Mouse (Mus musculus) limb, embryonic 12.5 days (tissue): ENCODE results near the gene Cldn9. TPM values are rescaled to one million over a fixed set of nuclear protein-coding genes. Genes with fewer than 3 reads are reported as not detected.

Experiments
- ATAC-seq: fragments of 200-750 bp; cut with Nextera tagmentation; 2 replicates; pipeline ENCODE4 v1.8.0; 2017; ENCODE audit warnings: low read depth, moderate TSS enrichment; ENCODE audit not compliant: insufficient number of reproducible peaks, insufficient read depth, low FRiP score, low TSS enrichment
- H3K27ac ChIP-seq: fragments of 300-500 bp; sonication (generic); 2 replicates; pipeline ENCODE4 v1.5.1; 2016; ENCODE audit warnings: mild to moderate bottlenecking, moderate library complexity
- H3K27me3 ChIP-seq: fragments of 300-500 bp; sonication (generic); 2 replicates; pipeline ENCODE4 v1.6.1; 2016; ENCODE audit warnings: mild to moderate bottlenecking, moderate library complexity
- H3K36me3 ChIP-seq: fragments of 300-500 bp; sonication (generic); 2 replicates; pipeline ENCODE4 v1.6.1; 2016; ENCODE audit warnings: mild to moderate bottlenecking, moderate library complexity
- H3K4me1 ChIP-seq: fragments of 300-500 bp; sonication (generic); replicated peaks from 2 replicates; pipeline ENCODE4 v1.6.1; 2016
- H3K4me2 ChIP-seq: fragments of 300-500 bp; sonication (generic); 2 replicates; pipeline ENCODE4 v1.6.1; 2016; ENCODE audit warnings: mild to moderate bottlenecking, moderate library complexity
- H3K4me3 ChIP-seq: fragments of 300-500 bp; sonication (generic); replicated peaks from 2 replicates; pipeline ENCODE4 v1.5.1; 2016; ENCODE audit warnings: mild to moderate bottlenecking
- H3K9ac ChIP-seq: fragments of 300-500 bp; sonication (generic); replicated peaks from 2 replicates; pipeline ENCODE4 v1.6.1; 2016; ENCODE audit warnings: mild to moderate bottlenecking, moderate library complexity
- H3K9me3 ChIP-seq: fragments of 300-500 bp; sonication (generic); 2 replicates; pipeline ENCODE4 v1.6.1; 2016; ENCODE audit warnings: mild to moderate bottlenecking, moderate library complexity
- WGBS: fragments of 180-500 bp; shearing (Covaris S2); methylation state at CpG from one replicate; pipeline ENCODE4 v1.1.7; 2016; 5-methylcytosine and 5-hydroxymethylcytosine counted together
- polyA plus RNA-seq: library from polyadenylated mRNA; unstranded; fragments of >200 nt; fragmentation: Nextera tagmentation; extraction: Ambion mirVana; gene quantifications from 2 replicates; pipeline ENCODE4 v1.2.1, GENCODE M21; 2016

The Cldn9 gene
- polyA plus RNA-seq, result 5.6 and 6.4 TPM in 2 replicates

GRCm38 (mm10) chr17:23683856-23684672 lies at the start of gene Cldn9:
TSS of gene Cldn9 (minus strand) at chr17:23684026.
- 11% methylated on average over 15 of the region's 15 CpGs for WGBS
- ATAC-seq, result peak; percentile 83
- Histone ChIP-seq H3K4me1 (peaks cover 32% of the 10 kb centered on the region), H3K4me3 (peak within 1 kb of the TSS; percentile 28), H3K9ac (peak within 1 kb of the TSS; percentile 50), H3K36me3 (no peaks in the 10 kb centered on the region), H3K9me3 (no peaks in the 10 kb centered on the region), H3K4me2 (peak within 1 kb of the TSS; percentile 48), H3K27ac (peak within 1 kb of the TSS; percentile 23; the same call in 1 of the 2 replicates), H3K27me3 (peaks cover 59% of the 10 kb centered on the region)

GRCm38 (mm10) chr17:23730441-23730840 lies 46.6 kb upstream of the Cldn9 start:
- peaks cover 19% of the 10 kb centered on the region for H3K36me3 ChIP-seq
- H3K4me3 ChIP-seq, result no peak overlapping the region
- no peaks in the 10 kb centered on the region for H3K27me3 ChIP-seq
- H3K9ac ChIP-seq, result no peak overlapping the region
- H3K27ac ChIP-seq, result no peak overlapping the region
- H3K4me1 ChIP-seq, result peaks cover 11% of the 10 kb centered on the region
- ATAC-seq, result no peak
- H3K4me2 ChIP-seq, result no peak overlapping the region
- no peaks in the 10 kb centered on the region for H3K9me3 ChIP-seq
- WGBS, result 53% methylated on average over 1 of the region's 1 CpGs

GRCm38 (mm10) chr17:23726758-23727142 lies 42.9 kb upstream of the Cldn9 start:
- no peaks in the 10 kb centered on the region for H3K36me3 ChIP-seq
- no peaks in the 10 kb centered on the region for H3K9me3 ChIP-seq
- ATAC-seq, result peak; percentile 71
- peak overlapping the region; percentile 81 for H3K4me2 ChIP-seq
- peak overlapping the region; percentile 66; the same call in 1 of the 2 replicates for H3K27ac ChIP-seq
- H3K9ac ChIP-seq, result peak overlapping the region; percentile 78
- H3K4me1 ChIP-seq, result peaks cover 13% of the 10 kb centered on the region
- H3K4me3 ChIP-seq, result peak overlapping the region; percentile 88
- H3K27me3 ChIP-seq, result no peaks in the 10 kb centered on the region
- WGBS, result under 1% methylated on average over 20 of the region's 20 CpGs

GRCm38 (mm10) chr17:23725999-23726757 lies 42.4 kb upstream of the Cldn9 start, which contains the start of gene Pkmyt1:
TSS of gene Pkmyt1 (plus strand) at chr17:23726336.
- ATAC-seq, result peak; percentile 90
- no peaks in the 10 kb centered on the region for H3K9me3 ChIP-seq
- WGBS, result 2% methylated on average over 73 of the region's 73 CpGs
- H3K27ac ChIP-seq, result peak within 1 kb of the TSS; percentile 71
- H3K27me3 ChIP-seq, result no peaks in the 10 kb centered on the region
- H3K9ac ChIP-seq, result peak within 1 kb of the TSS; percentile 78
- peak within 1 kb of the TSS; percentile 88 for H3K4me3 ChIP-seq
- H3K4me1 ChIP-seq, result peaks cover 13% of the 10 kb centered on the region
- no peaks in the 10 kb centered on the region for H3K36me3 ChIP-seq
- H3K4me2 ChIP-seq, result peak within 1 kb of the TSS; percentile 81

- Histone ChIP-seq H3K27ac (peak overlapping the region; percentile 71), H3K9ac (peak overlapping the region; percentile 73), H3K27me3 (peaks cover 5% of the 10 kb centered on the region; the same call in 1 of the 2 replicates), H3K36me3 (no peaks in the 10 kb centered on the region), H3K4me2 (peak overlapping the region; percentile 81), H3K9me3 (no peaks in the 10 kb centered on the region), H3K4me1 (peaks cover 13% of the 10 kb centered on the region), H3K4me3 (peak overlapping the region; percentile 88)
- ATAC-seq, result no peak
- WGBS, result 59% methylated on average over 4 of the region's 4 CpGs
These were observed 41.7 kb upstream of the Cldn9 start for GRCm38 (mm10) chr17:23725477-23725876.

GRCm38 (mm10) chr17:23722376-23723125 lies 38.7 kb upstream of the Cldn9 start, which contains the start of gene 1520401A03Rik:
TSS of gene 1520401A03Rik (minus strand) at chr17:23722783.
- H3K4me2 ChIP-seq, result no peak within 1 kb of the TSS
- no peaks in the 10 kb centered on the region for H3K9me3 ChIP-seq
- no peaks in the 10 kb centered on the region for H3K36me3 ChIP-seq
- no peak within 1 kb of the TSS for H3K9ac ChIP-seq
- no peak for ATAC-seq
- 50% methylated on average over 7 of the region's 7 CpGs for WGBS
- H3K4me3 ChIP-seq, result no peak within 1 kb of the TSS
- no peak within 1 kb of the TSS for H3K27ac ChIP-seq
- H3K4me1 ChIP-seq, result peaks cover 13% of the 10 kb centered on the region
- peaks cover 7% of the 10 kb centered on the region for H3K27me3 ChIP-seq

GRCm38 (mm10) chr17:23721886-23722285 lies 38.1 kb upstream of the Cldn9 start:
- no peak overlapping the region for H3K27ac ChIP-seq
- H3K36me3 ChIP-seq, result no peaks in the 10 kb centered on the region
- H3K4me3 ChIP-seq, result no peak overlapping the region
- no peak for ATAC-seq
- no peak overlapping the region for H3K9ac ChIP-seq
- H3K4me2 ChIP-seq, result no peak overlapping the region
- no peaks in the 10 kb centered on the region for H3K9me3 ChIP-seq
- peaks cover 8% of the 10 kb centered on the region for H3K4me1 ChIP-seq
- WGBS, result 87% methylated on average over 2 of the region's 2 CpGs
- peaks cover 9% of the 10 kb centered on the region for H3K27me3 ChIP-seq

GRCm38 (mm10) chr17:23719455-23719854 lies 35.6 kb upstream of the Cldn9 start:
- H3K36me3 ChIP-seq, result no peaks in the 10 kb centered on the region
- no peaks in the 10 kb centered on the region for H3K9me3 ChIP-seq
- H3K4me2 ChIP-seq, result no peak overlapping the region
- 13% methylated on average over 1 of the region's 1 CpGs for WGBS
- no peak overlapping the region for H3K9ac ChIP-seq
- H3K27ac ChIP-seq, result no peak overlapping the region
- no peak overlapping the region for H3K4me3 ChIP-seq
- no peak for ATAC-seq
- peaks cover 10% of the 10 kb centered on the region for H3K27me3 ChIP-seq
- H3K4me1 ChIP-seq, result no peaks in the 10 kb centered on the region

- H3K4me1 ChIP-seq, result no peaks in the 10 kb centered on the region
- H3K4me2 ChIP-seq, result no peak overlapping the region
- no peaks in the 10 kb centered on the region for H3K36me3 ChIP-seq
- H3K27me3 ChIP-seq, result peaks cover 10% of the 10 kb centered on the region
- H3K4me3 ChIP-seq, result no peak overlapping the region
- no peak overlapping the region for H3K9ac ChIP-seq
- H3K9me3 ChIP-seq, result no peaks in the 10 kb centered on the region
- ATAC-seq, result no peak
- H3K27ac ChIP-seq, result no peak overlapping the region
- 72% methylated on average over 2 of the region's 2 CpGs for WGBS
These were observed 33.2 kb upstream of the Cldn9 start for GRCm38 (mm10) chr17:23717003-23717402.

GRCm38 (mm10) chr17:23706212-23706611 lies 22.4 kb upstream of the Cldn9 start:
- H3K27me3 ChIP-seq, result peaks cover 15% of the 10 kb centered on the region
- no peak overlapping the region for H3K9ac ChIP-seq
- H3K27ac ChIP-seq, result no peak overlapping the region
- no peaks in the 10 kb centered on the region for H3K9me3 ChIP-seq
- H3K4me2 ChIP-seq, result no peak overlapping the region
- H3K4me3 ChIP-seq, result no peak overlapping the region
- no peak for ATAC-seq
- 0% methylated on average over 3 of the region's 3 CpGs for WGBS
- H3K4me1 ChIP-seq, result 0 out of 2 replicates have a peak, but pooled peaks cover 5% of the 10 kb centered on the region
- no peaks in the 10 kb centered on the region for H3K36me3 ChIP-seq
